Mouse (Mus musculus) myocyte (in vitro differentiated cells): ENCODE results near the gene Prrc2c. TPM values are rescaled to one million over a fixed set of nuclear protein-coding genes. Genes with fewer than 3 reads are reported as not detected.
"Not testable (repeated sequence)": the region's sequence is repeated elsewhere in the genome, so short reads cannot be mapped to it uniquely, and the experiment has no call there.

Source experiments
- H3K27me3 ChIP-seq: one replicate; pipeline ENCODE4 v1.6.1; 2011; ENCODE audit not compliant: control insufficient read depth, insufficient read depth, insufficient read length
- H3K36me3 ChIP-seq: one replicate; pipeline ENCODE4 v1.6.1; 2011; ENCODE audit not compliant: control insufficient read depth, insufficient read depth
- H3K4me2 ChIP-seq: one replicate; pipeline ENCODE4 v1.6.1; 2011; ENCODE audit warnings: low read depth, control low read depth
- H3K4me3 ChIP-seq: one replicate; pipeline ENCODE4 v1.5.1; 2011; ENCODE audit warnings: mild to moderate bottlenecking, control low read depth, moderate library complexity
- H3K79me2 ChIP-seq: one replicate; pipeline ENCODE4 v1.6.1; 2011; ENCODE audit not compliant: control insufficient read depth, insufficient read depth
- H3ac ChIP-seq: one replicate; pipeline ENCODE4 v1.6.1; 2011; ENCODE audit not compliant: control insufficient read depth, insufficient read length
- CEBPB ChIP-seq: IDR thresholded peaks from 2 replicates; pipeline ENCODE4 v1.6.1; 2011; ENCODE audit warnings: mild to moderate bottlenecking, moderate library complexity; ENCODE audit not compliant: poor library complexity, insufficient read depth, severe bottlenecking
- E2F4 ChIP-seq: IDR thresholded peaks from one replicate; pipeline ENCODE4 v1.6.1; 2011; ENCODE audit warnings: mild to moderate bottlenecking, control low read depth, moderate library complexity; ENCODE audit not compliant: insufficient read depth
- MAX ChIP-seq: IDR thresholded peaks from one replicate; pipeline ENCODE4 v1.6.1; 2011; ENCODE audit warnings: low read depth, mild to moderate bottlenecking, control low read depth
- MYOD1 ChIP-seq, 3 experiments: IDR thresholded peaks; one replicate each; pipeline ENCODE4 v1.6.1; 2011; ENCODE audit warnings: control low read depth in 2 of 3, low read depth in 2 of 3, mild to moderate bottlenecking in 2 of 3, moderate library complexity in 1 of 3; ENCODE audit not compliant: insufficient read length in 2 of 3, control insufficient read depth in 1 of 3
- MYOG ChIP-seq, 3 experiments: IDR thresholded peaks; one replicate each; pipeline ENCODE4 v1.6.1; 2011; ENCODE audit warnings: control low read depth in 2 of 3, low read depth in 2 of 3, mild to moderate bottlenecking in 2 of 3; ENCODE audit not compliant: insufficient read length in 2 of 3, control insufficient read depth in 1 of 3, insufficient read depth in 1 of 3
- POLR2A ChIP-seq: IDR thresholded peaks from one replicate; pipeline ENCODE4 v1.6.1; 2011; ENCODE audit warnings: low read depth, mild to moderate bottlenecking, control low read depth, moderate library complexity; ENCODE audit not compliant: insufficient read length
- POLR2AphosphoS2 ChIP-seq: IDR thresholded peaks from one replicate; pipeline ENCODE4 v1.6.1; 2011; ENCODE audit warnings: low read depth, control low read depth; ENCODE audit not compliant: insufficient read length
- REST ChIP-seq: IDR thresholded peaks from one replicate; pipeline ENCODE4 v1.6.1; 2011; ENCODE audit warnings: mild to moderate bottlenecking, control low read depth, moderate library complexity; ENCODE audit not compliant: insufficient read depth, insufficient read length
- SRF ChIP-seq: IDR thresholded peaks from one replicate; pipeline ENCODE4 v1.6.1; 2011; ENCODE audit warnings: low read depth; ENCODE audit not compliant: control insufficient read depth, insufficient read length
- TCF12 ChIP-seq: IDR thresholded peaks from one replicate; pipeline ENCODE4 v1.6.1; 2011; ENCODE audit warnings: mild to moderate bottlenecking, control low read depth; ENCODE audit not compliant: poor library complexity, insufficient read depth, severe bottlenecking
- TCF3 ChIP-seq: IDR thresholded peaks from one replicate; pipeline ENCODE4 v1.6.1; 2011; ENCODE audit warnings: low read depth, control low read depth; ENCODE audit not compliant: insufficient read length
- USF1 ChIP-seq: IDR thresholded peaks from one replicate; pipeline ENCODE4 v1.6.1; 2011; ENCODE audit warnings: low read depth, mild to moderate bottlenecking, control low read depth, moderate library complexity
- polyA plus RNA-seq: library from polyadenylated mRNA; unstranded; fragments of >200 nt; fragmentation: generic; extraction: Trizol; gene quantifications from one replicate; pipeline ENCODE4 v1.2.1, GENCODE M21; 2012; ENCODE audit warnings: missing spikeins

Gene Prrc2c
- 24.1 TPM for polyA plus RNA-seq

- Histone ChIP-seq H3K27me3 (no peaks in the 10 kb centered on the region), H3K36me3 (no peaks in the 10 kb centered on the region), H3K79me2 (peaks cover 49% of the 10 kb centered on the region), H3K4me3 (peak within 1 kb of the TSS; percentile 94), H3ac (peak within 1 kb of the TSS; percentile 72), H3K4me2 (peak within 1 kb of the TSS; percentile 97)
- TF ChIP-seq USF1 (peak; percentile 96), E2F4 (no peak), TCF3 (no peak), POLR2AphosphoS2 (peak; percentile 86), POLR2A (peak; percentile 89), SRF (no peak), MAX (no peak), CEBPB (no peak), REST (no peak), MYOD1 (IDR thresholded peaks at IDR 0.05; ENCODE audit: control insufficient read depth in 1 of 3, insufficient read length in 2 of 3, low read depth in 2 of 3) (no peak), TCF12 (no peak), MYOG (IDR thresholded peaks at IDR 0.05; ENCODE audit: control insufficient read depth in 1 of 3, insufficient read depth in 1 of 3, insufficient read length in 2 of 3, low read depth in 2 of 3) (peak in 1 of 3 experiments; percentile 9)
Observed at GRCm38 (mm10) chr1:162740401-162740835, at the start of gene Prrc2c. Prrc2c (minus strand) TSS chr1:162740556.

- no peaks in the 10 kb centered on the region for H3K79me2 ChIP-seq
- no peaks in the 10 kb centered on the region for H3K36me3 ChIP-seq
- no peaks in the 10 kb centered on the region for H3K27me3 ChIP-seq
- TF ChIP-seq TCF12 (no peak), CEBPB (no peak), MAX (no peak), MYOG (IDR thresholded peaks at IDR 0.05; ENCODE audit: control insufficient read depth in 1 of 3, insufficient read depth in 1 of 3, insufficient read length in 2 of 3, low read depth in 2 of 3) (no peak), MYOD1 (IDR thresholded peaks at IDR 0.05; ENCODE audit: control insufficient read depth in 1 of 3, insufficient read length in 2 of 3, low read depth in 2 of 3) (no peak), E2F4 (no peak), USF1 (no peak), POLR2A (no peak), REST (no peak), TCF3 (no peak), POLR2AphosphoS2 (no peak), SRF (no peak)
- no peak overlapping the region for H3ac ChIP-seq
- no peak overlapping the region for H3K4me3 ChIP-seq
- H3K4me2 ChIP-seq: no peak overlapping the region
Observed at GRCm38 (mm10) chr1:162785222-162785621, 44.9 kb upstream of the Prrc2c start.

GRCm38 (mm10) chr1:162783669-162784248, 43.4 kb upstream of the Prrc2c start:
- no peak for TF ChIP-seq MYOD1 (IDR thresholded peaks at IDR 0.05; ENCODE audit: control insufficient read depth in 1 of 3, insufficient read length in 2 of 3, low read depth in 2 of 3)
- TF ChIP-seq CEBPB: no peak
- TF ChIP-seq TCF12: no peak
- no peak for TF ChIP-seq MAX
- TF ChIP-seq E2F4: no peak
- TF ChIP-seq REST: no peak
- no peak for TF ChIP-seq POLR2A
- TF ChIP-seq MYOG (IDR thresholded peaks at IDR 0.05; ENCODE audit: control insufficient read depth in 1 of 3, insufficient read depth in 1 of 3, insufficient read length in 2 of 3, low read depth in 2 of 3): no peak
- no peak for TF ChIP-seq SRF
- TF ChIP-seq TCF3: no peak
- no peak for TF ChIP-seq POLR2AphosphoS2
- Histone ChIP-seq H3K79me2 (no peaks in the 10 kb centered on the region), H3ac (no peak overlapping the region), H3K4me2 (no peak overlapping the region), H3K4me3 (no peak overlapping the region), H3K36me3 (no peaks in the 10 kb centered on the region), H3K27me3 (no peaks in the 10 kb centered on the region)

- H3K79me2 ChIP-seq, H3K27me3 ChIP-seq, H3K36me3 ChIP-seq, H3K4me2 ChIP-seq, H3K4me3 ChIP-seq, H3ac ChIP-seq: not testable (repeated sequence)
Observed at GRCm38 (mm10) chr1:162781035-162781434, 40.7 kb upstream of the Prrc2c start.

- TF ChIP-seq CEBPB: no peak
- no peak for TF ChIP-seq TCF3
- no peak for TF ChIP-seq MYOD1 (IDR thresholded peaks at IDR 0.05; ENCODE audit: control insufficient read depth in 1 of 3, insufficient read length in 2 of 3, low read depth in 2 of 3)
- no peak for TF ChIP-seq USF1
- Histone ChIP-seq H3K4me3 (no peak overlapping the region), H3K27me3 (no peaks in the 10 kb centered on the region), H3ac (no peak overlapping the region), H3K79me2 (no peaks in the 10 kb centered on the region), H3K36me3 (no peaks in the 10 kb centered on the region), H3K4me2 (no peak overlapping the region)
Observed at GRCm38 (mm10) chr1:162777943-162778538, 37.7 kb upstream of the Prrc2c start.
